Mouse (Mus musculus): Measurements from ENCODE around the gene Slc2a1. TPM values are rescaled to one million over a fixed set of nuclear protein-coding genes. Genes with fewer than 3 reads are reported as not detected.

Gene Slc2a1
- polyA plus RNA-seq, 2 experiments: 108 to 141 TPM

DNA sequence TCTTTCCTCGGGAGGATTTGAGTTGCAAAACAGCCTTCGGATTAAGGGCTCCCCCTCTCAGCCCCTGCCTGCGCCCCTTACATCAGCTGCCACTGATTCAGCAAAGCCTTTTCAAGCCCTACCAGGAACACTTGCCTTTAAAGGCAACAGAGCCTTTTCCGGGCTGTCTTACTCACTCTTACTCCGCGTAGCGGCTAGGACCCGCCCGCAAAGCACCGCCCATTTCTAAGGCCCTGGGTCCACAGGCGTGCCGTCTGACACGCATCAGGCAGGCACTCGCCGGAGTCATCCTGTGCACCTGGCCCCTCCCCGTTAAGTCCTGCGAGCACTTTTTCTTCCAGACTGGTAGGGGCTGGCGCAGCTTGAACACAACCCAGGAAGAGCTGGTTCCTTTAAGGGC lies 2.8 kb upstream of the Slc2a1 start:
- H3K4me2 ChIP-seq (replicated peaks; ENCODE audit: low read depth, low read length, severe bottlenecking): peak overlapping the region; percentile 57
- no peak for TF ChIP-seq POLR2A (IDR thresholded peaks at IDR 0.05; ENCODE audit: borderline replicate concordance, extremely low read depth, insufficient read depth, insufficient read length)
- ATAC-seq (ENCODE audit: low FRiP score, low read depth) (peak; percentile 28; the same call in 1 of the 2 replicates), DNase-seq (ENCODE audit: low spot score) (peak; percentile 84)
- peak overlapping the region; percentile 52 for H3K9ac ChIP-seq (ENCODE audit: low read depth, low read length, severe bottlenecking)
- under 1% methylated on average over 18 of the region's 18 CpGs for WGBS
- peak overlapping the region; percentile 29 for H3K4me3 ChIP-seq (replicated peaks; ENCODE audit: low read length)
- H3K4me1 ChIP-seq (ENCODE audit: control insufficient read depth, insufficient read depth, low read length): peaks cover 37% of the 10 kb centered on the region
- no peaks in the 10 kb centered on the region for H3K27me3 ChIP-seq (ENCODE audit: control insufficient read depth, insufficient read depth, low read length)
- H3K27ac ChIP-seq (replicated peaks; ENCODE audit: low read depth, low read length): peak overlapping the region; percentile 86
- H3K36me3 ChIP-seq (ENCODE audit: control insufficient read depth, insufficient read depth, low read length): no peaks in the 10 kb centered on the region
- H3K9me3 ChIP-seq (ENCODE audit: control insufficient read depth, low read length): no peaks in the 10 kb centered on the region

DNA sequence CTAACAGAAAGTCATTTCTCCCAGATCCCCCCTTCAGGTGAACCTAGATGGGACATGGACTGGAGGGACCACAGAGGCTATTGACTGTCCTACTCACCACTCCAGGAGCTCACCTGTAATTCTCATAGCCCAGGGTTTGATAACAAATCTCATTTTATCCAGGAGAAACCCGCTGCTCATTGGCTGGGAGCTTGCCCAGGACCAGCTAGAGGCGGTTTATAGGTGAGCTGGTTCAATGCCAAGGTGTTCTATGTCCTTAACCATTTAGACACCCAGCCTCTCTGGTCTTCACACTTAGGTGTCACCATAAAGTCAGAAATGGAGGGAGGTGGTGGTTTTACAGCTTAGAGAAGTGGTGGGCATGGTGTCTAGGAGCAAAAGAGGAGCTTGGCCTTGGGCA lies 644 bp upstream of the Slc2a1 start:
- H3K4me2 ChIP-seq (replicated peaks; ENCODE audit: low read depth, low read length, severe bottlenecking): peak overlapping the region; percentile 67
- 60% methylated on average over 2 of the region's 2 CpGs for WGBS
- peak overlapping the region; percentile 97 for H3K27ac ChIP-seq (replicated peaks; ENCODE audit: low read depth, low read length)
- no peaks in the 10 kb centered on the region for H3K27me3 ChIP-seq (ENCODE audit: control insufficient read depth, insufficient read depth, low read length)
- no peaks in the 10 kb centered on the region for H3K36me3 ChIP-seq (ENCODE audit: control insufficient read depth, insufficient read depth, low read length)
- peak overlapping the region; percentile 85 for H3K9ac ChIP-seq (ENCODE audit: low read depth, low read length, severe bottlenecking)
- ATAC-seq (ENCODE audit: low FRiP score, low read depth) (no peak), DNase-seq (ENCODE audit: low spot score) (no peak)
- no peak for TF ChIP-seq POLR2A (IDR thresholded peaks at IDR 0.05; ENCODE audit: borderline replicate concordance, extremely low read depth, insufficient read depth, insufficient read length)
- H3K4me1 ChIP-seq (ENCODE audit: control insufficient read depth, insufficient read depth, low read length): peaks cover 44% of the 10 kb centered on the region
- H3K9me3 ChIP-seq (ENCODE audit: control insufficient read depth, low read length): no peaks in the 10 kb centered on the region
- peak overlapping the region; percentile 78 for H3K4me3 ChIP-seq (replicated peaks; ENCODE audit: low read length)

DNA sequence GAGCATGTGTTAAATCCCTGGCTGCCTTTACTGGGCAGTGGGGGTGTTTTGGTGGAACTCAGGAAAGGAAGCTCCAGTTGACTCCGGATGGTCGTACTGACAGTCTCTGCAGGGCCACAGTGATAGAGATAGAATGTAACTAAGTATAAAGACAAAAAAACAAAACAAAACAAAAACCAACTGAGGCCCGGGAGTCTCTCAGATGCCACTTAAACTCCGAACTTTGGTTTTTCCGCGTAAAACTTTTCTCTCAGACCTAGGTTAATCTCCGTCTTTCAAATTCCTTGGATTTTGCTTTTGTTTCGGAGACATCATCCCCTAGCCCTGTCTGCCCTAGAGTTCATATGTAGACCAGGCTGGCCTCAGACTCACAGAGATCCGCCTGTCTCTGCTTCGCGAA lies 1.1 kb downstream of the Slc2a1 start:
- Histone ChIP-seq H3K36me3 (ENCODE audit: control insufficient read depth, insufficient read depth, low read length) (peaks cover 9% of the 10 kb centered on the region), H3K9ac (ENCODE audit: low read depth, low read length, severe bottlenecking) (peak overlapping the region; percentile 85), H3K9me3 (ENCODE audit: control insufficient read depth, low read length) (no peaks in the 10 kb centered on the region), H3K4me2 (replicated peaks; ENCODE audit: low read depth, low read length, severe bottlenecking) (peak overlapping the region; percentile 67), H3K27ac (replicated peaks; ENCODE audit: low read depth, low read length) (peak overlapping the region; percentile 97), H3K4me1 (ENCODE audit: control insufficient read depth, insufficient read depth, low read length) (peaks cover 47% of the 10 kb centered on the region), H3K4me3 (replicated peaks; ENCODE audit: low read length) (peak overlapping the region; percentile 78), H3K27me3 (ENCODE audit: control insufficient read depth, insufficient read depth, low read length) (no peaks in the 10 kb centered on the region)
- WGBS: 15% methylated on average over 11 of the region's 11 CpGs
- no peak for ATAC-seq (ENCODE audit: low FRiP score, low read depth)
- TF ChIP-seq POLR2A (IDR thresholded peaks at IDR 0.05; ENCODE audit: borderline replicate concordance, extremely low read depth, insufficient read depth, insufficient read length): no peak
- no peak for DNase-seq (ENCODE audit: low spot score)

DNA sequence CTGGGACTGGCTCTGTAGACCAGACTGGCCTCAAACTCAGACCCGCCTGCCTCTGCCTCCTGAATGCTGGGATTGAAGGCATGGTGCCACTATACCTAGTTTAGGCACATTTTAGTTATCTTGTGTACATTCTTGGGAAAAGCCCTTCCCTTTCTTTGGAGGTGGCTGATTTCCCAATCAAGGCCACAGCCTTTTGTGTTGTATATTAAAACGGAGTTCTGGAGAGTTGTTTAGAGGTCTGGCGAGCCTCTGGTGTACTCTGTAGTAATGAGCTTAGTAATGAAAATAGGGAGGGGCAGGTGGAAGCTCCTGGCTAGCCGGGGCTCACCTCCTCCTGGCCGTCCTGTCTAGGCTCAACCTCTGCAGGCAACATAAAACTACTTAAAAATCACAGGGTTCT lies 2.0 kb downstream of the Slc2a1 start:
- Histone ChIP-seq H3K4me1 (ENCODE audit: control insufficient read depth, insufficient read depth, low read length) (peaks cover 44% of the 10 kb centered on the region), H3K4me3 (replicated peaks; ENCODE audit: low read length) (peak overlapping the region; percentile 78), H3K9ac (ENCODE audit: low read depth, low read length, severe bottlenecking) (peak overlapping the region; percentile 85), H3K27ac (replicated peaks; ENCODE audit: low read depth, low read length) (no peak overlapping the region), H3K9me3 (ENCODE audit: control insufficient read depth, low read length) (no peaks in the 10 kb centered on the region), H3K36me3 (ENCODE audit: control insufficient read depth, insufficient read depth, low read length) (peaks cover 15% of the 10 kb centered on the region), H3K4me2 (replicated peaks; ENCODE audit: low read depth, low read length, severe bottlenecking) (peak overlapping the region; percentile 67), H3K27me3 (ENCODE audit: control insufficient read depth, insufficient read depth, low read length) (no peaks in the 10 kb centered on the region)
- ATAC-seq (ENCODE audit: low FRiP score, low read depth) (no peak), DNase-seq (ENCODE audit: low spot score) (no peak)
- WGBS: 38% methylated on average over 5 of the region's 5 CpGs
- no peak for TF ChIP-seq POLR2A (IDR thresholded peaks at IDR 0.05; ENCODE audit: borderline replicate concordance, extremely low read depth, insufficient read depth, insufficient read length)

DNA sequence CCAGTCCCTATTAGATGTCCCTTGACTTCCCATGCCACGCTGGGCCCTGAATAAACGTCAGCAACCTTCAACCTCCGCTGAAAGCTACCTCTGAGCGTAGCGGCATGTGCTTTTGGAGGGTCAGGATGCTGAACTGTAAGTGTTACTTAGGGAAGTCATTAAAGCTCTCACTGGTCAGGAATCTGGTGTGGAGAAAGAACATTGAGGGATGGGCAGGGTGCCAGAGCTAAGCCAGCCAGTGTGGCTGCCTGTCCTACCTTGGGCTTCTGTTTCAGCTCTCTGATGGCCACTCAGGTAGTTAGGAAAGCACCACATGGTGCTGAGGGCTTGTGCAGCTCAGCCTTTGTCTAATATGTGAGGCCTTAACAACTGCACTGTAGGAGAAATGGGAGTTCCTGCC lies 2.9 kb downstream of the Slc2a1 start:
- peaks cover 38% of the 10 kb centered on the region for H3K4me1 ChIP-seq (ENCODE audit: control insufficient read depth, insufficient read depth, low read length)
- peak overlapping the region; percentile 78 for H3K4me3 ChIP-seq (replicated peaks; ENCODE audit: low read length)
- DNase-seq (ENCODE audit: low spot score) (no peak), ATAC-seq (ENCODE audit: low FRiP score, low read depth) (no peak)
- H3K4me2 ChIP-seq (replicated peaks; ENCODE audit: low read depth, low read length, severe bottlenecking): peak overlapping the region; percentile 67
- WGBS: 67% methylated on average over 5 of the region's 5 CpGs
- H3K36me3 ChIP-seq (ENCODE audit: control insufficient read depth, insufficient read depth, low read length): peaks cover 21% of the 10 kb centered on the region
- no peaks in the 10 kb centered on the region for H3K27me3 ChIP-seq (ENCODE audit: control insufficient read depth, insufficient read depth, low read length)
- H3K9ac ChIP-seq (ENCODE audit: low read depth, low read length, severe bottlenecking): peak overlapping the region; percentile 25
- TF ChIP-seq POLR2A (IDR thresholded peaks at IDR 0.05; ENCODE audit: borderline replicate concordance, extremely low read depth, insufficient read depth, insufficient read length): no peak
- no peaks in the 10 kb centered on the region for H3K9me3 ChIP-seq (ENCODE audit: control insufficient read depth, low read length)
- no peak overlapping the region for H3K27ac ChIP-seq (replicated peaks; ENCODE audit: low read depth, low read length)
